Mouse (Mus musculus): ENCODE measurements around the gene Fbxl21.

DNA sequence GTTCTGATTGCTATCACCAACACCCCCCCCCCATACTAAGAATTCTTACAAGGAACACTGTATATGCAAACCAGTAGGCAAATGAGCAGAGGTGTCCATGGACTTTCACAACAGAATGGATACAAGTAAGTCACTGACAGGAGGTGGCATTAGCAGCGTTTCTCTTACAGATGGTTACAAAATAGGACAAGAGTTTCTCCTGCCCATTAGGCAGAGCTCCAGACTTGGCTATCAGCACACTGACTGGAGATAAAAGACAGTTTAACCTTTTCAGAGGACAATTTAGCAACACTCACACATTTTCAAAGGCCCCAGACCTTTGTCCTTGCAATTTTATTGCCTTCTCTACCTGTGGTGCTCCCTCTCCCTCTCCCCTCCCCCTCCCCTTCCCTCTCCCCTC, 28.3 kb downstream of the Fbxl21 start:
- TF ChIP-seq POLR2A (IDR thresholded peaks at IDR 0.05; ENCODE audit: low read depth, low read length) (no peak), CTCF (IDR thresholded peaks at IDR 0.05; ENCODE audit: extremely low read depth, insufficient read length, insufficient replicate concordance, low read depth, low read length) (no peak)

All from small intestine, adult 2 months (tissue).